Mouse (Mus musculus) G1E (cell line): ENCODE data around the gene Tubg2. TPM values are rescaled to one million over a fixed set of nuclear protein-coding genes. Genes with fewer than 3 reads are reported as not detected.

Experiments
- ATAC-seq: 2 replicates; pipeline ENCODE4 v1.8.0; 2016; ENCODE audit warnings: mild to moderate bottlenecking; ENCODE audit not compliant: insufficient number of reproducible peaks, poor library complexity, low FRiP score, severe bottlenecking; ENCODE audit errors: extremely low read depth
- DNase-seq: peaks from one replicate; pipeline ENCODE4 v3.0.0; 2012; ENCODE audit warnings: low spot score
- H3K27me3 ChIP-seq: 2 replicates; pipeline ENCODE4 v1.6.1; 2012; ENCODE audit warnings: mild to moderate bottlenecking, low read length, inconsistent platforms; ENCODE audit not compliant: insufficient read depth
- H3K36me3 ChIP-seq: replicated peaks from 2 replicates; pipeline ENCODE3; 2012; ENCODE audit warnings: mild to moderate bottlenecking, inconsistent platforms
- H3K4me1 ChIP-seq: 2 replicates; pipeline ENCODE4 v1.6.1; 2012; ENCODE audit warnings: low read depth, low read length, inconsistent platforms, mixed read lengths; ENCODE audit not compliant: insufficient read depth
- H3K4me3 ChIP-seq: 2 replicates; pipeline ENCODE4 v1.5.1; 2012; ENCODE audit warnings: low read depth, mild to moderate bottlenecking, inconsistent platforms, low read length, moderate library complexity, mixed read lengths
- H3K9me3 ChIP-seq: replicated peaks from 2 replicates; pipeline ENCODE4 v1.6.1; 2012; ENCODE audit warnings: inconsistent platforms
- CTCF ChIP-seq: IDR thresholded peaks from 2 replicates; pipeline ENCODE4 v1.5.1; 2012; ENCODE audit warnings: low read depth, low read length, inconsistent platforms, mixed read lengths
- GATA1 ChIP-seq: IDR thresholded peaks from 2 replicates; pipeline ENCODE4 v1.6.1; 2012; ENCODE audit warnings: borderline replicate concordance, low read length, inconsistent platforms, mixed read lengths
- GATA2 ChIP-seq: IDR thresholded peaks from 2 replicates; pipeline ENCODE4 v1.6.1; 2012; ENCODE audit warnings: low read depth, low read length, inconsistent platforms, borderline replicate concordance
- POLR2AphosphoS5 ChIP-seq: IDR thresholded peaks from 2 replicates; pipeline ENCODE4 v1.6.1; 2012; ENCODE audit warnings: low read depth, low read length, inconsistent platforms; ENCODE audit not compliant: insufficient replicate concordance
- TAL1 ChIP-seq: conservative IDR thresholded peaks from 2 replicates; pipeline ENCODE4 v1.6.1; 2012; ENCODE audit warnings: low read depth, low read length, inconsistent platforms, mixed read lengths
- polyA plus RNA-seq: library from polyadenylated mRNA; stranded (reverse); fragments of >175 nt; gene quantifications from 2 replicates; pipeline ENCODE4 v1.2.3, GENCODE M21; 2012
- total RNA-seq, 2 experiments: library from RNA; stranded (forward) in 1 of 2; stranded (reverse) in 1 of 2; fragments of 200-1000 nt in 1 of 2; fragments of >200 nt in 1 of 2; fragmentation: Nextera tagmentation in 1 of 2; gene quantifications; 2 replicates each; pipeline ENCODE4 v1.2.3; 2014 to 2017

Tubg2 gene
- total and polyA plus RNA-seq, 3 experiments, result not detected

DNA sequence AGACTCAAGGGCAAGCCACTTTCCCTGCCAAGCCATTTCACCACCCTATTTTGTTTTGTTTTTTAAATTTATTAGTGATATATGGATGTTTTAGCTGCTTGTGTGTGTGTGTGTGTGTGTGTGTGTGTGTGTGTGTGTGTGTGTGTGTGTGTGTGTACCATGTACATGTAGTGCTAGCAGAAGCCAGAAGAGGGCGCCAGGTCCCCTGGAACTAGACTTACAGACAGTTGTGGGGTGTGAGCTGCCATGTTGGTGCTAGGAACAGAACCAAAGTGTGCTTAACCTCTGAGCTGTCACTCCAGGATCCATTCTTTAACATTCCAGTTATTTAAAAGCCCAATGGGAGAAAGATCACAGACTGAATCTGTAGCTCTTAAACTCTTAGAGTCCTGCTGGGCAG, 28.6 kb upstream of the Tubg2 start:
- H3K36me3 ChIP-seq, result peaks cover 48% of the 10 kb centered on the region

DNA sequence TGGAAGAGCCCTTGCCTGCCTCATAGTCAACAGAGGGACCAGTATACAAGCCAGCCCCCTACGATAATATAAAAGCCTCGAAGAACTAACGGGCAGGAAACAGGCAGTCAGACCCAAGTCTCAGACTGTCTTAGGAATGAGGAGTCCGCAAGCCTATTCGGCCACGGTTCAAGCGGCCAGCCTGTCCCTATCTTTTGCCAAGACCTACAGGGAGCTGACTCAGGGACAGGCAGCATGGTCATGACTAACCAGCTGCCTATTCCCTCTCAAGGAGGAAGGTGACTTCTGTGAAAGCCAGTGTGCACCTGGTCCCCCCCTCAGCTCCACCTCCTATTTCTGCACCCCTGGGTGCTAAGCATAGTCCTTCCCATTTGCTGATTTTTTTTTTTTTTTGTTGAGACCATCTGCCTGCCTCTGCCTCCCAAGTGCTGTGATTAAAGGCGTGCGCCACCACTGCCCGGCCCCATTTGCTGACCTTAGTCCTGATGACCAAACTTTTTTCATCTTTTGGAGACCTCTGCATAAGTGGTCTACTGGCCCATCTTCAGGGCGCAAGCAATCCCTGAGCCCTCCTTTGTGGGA, 26.6 kb upstream of the Tubg2 start:
- peaks cover 10% of the 10 kb centered on the region for H3K27me3 ChIP-seq
- peaks cover 33% of the 10 kb centered on the region for H3K4me1 ChIP-seq
- H3K4me3 ChIP-seq, result no peak overlapping the region
- ATAC-seq, result no peak
- H3K9me3 ChIP-seq, result peaks cover 2% of the 10 kb centered on the region; the same call in 1 of the 2 replicates
- TF ChIP-seq TAL1 (no peak), POLR2AphosphoS5 (no peak), GATA2 (no peak), CTCF (no peak), GATA1 (no peak)
- no peak for DNase-seq
- H3K36me3 ChIP-seq, result peaks cover 27% of the 10 kb centered on the region

More for the DNA sequence above, 28.6 kb upstream of the Tubg2 start:
- Histone ChIP-seq H3K27me3 (peaks cover 8% of the 10 kb centered on the region; the same call in 1 of the 2 replicates), H3K4me3 (no peak overlapping the region), H3K4me1 (peaks cover 31% of the 10 kb centered on the region), H3K9me3 (peaks cover 2% of the 10 kb centered on the region; the same call in 1 of the 2 replicates)
- DNase-seq (no peak), ATAC-seq (no peak)
- no peak for TF ChIP-seq POLR2AphosphoS5
- no peak for TF ChIP-seq GATA1
- no peak for TF ChIP-seq TAL1
- TF ChIP-seq CTCF, result no peak
- TF ChIP-seq GATA2, result no peak

DNA sequence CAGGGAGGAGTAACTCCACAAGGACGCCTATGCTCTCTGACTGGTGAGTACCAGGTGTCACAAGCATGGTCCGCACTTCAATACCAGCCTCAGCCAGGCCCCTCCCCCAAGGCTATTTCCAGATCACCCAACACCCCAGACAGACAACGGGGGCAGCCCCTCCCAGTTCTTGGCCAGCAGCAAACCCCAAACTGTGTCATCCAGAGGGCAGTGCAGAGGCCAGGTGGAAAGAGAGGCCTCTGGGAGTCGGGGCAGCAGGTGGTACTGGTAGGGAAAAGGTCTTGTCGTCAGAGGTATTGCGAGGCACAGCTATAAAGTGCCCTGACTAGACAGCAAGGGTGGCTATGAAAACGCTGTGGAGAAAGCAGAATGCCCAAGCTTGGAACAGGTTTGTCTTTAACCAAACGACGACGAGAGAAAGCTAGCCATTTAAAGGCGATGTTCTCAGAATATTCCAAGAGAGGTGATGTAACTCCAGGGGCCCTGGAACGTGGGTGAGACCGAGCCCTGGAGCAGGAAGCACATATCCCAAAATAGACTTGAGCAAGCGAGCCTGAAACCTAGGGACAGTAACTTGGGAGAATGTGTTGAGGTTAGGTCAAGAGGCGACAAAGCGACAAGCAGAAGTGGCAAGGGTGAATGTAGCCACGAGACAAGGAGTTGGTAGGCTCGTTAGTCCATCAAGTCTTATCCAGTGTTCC, 25.5 kb upstream of the Tubg2 start:
- Histone ChIP-seq H3K4me1 (peaks cover 33% of the 10 kb centered on the region), H3K27me3 (peaks cover 12% of the 10 kb centered on the region), H3K36me3 (peaks cover 22% of the 10 kb centered on the region), H3K9me3 (peaks cover 2% of the 10 kb centered on the region; the same call in 1 of the 2 replicates), H3K4me3 (peak overlapping the region; percentile 29; the same call in 1 of the 2 replicates)
- TF ChIP-seq POLR2AphosphoS5 (no peak), TAL1 (no peak), CTCF (no peak), GATA2 (no peak), GATA1 (no peak)
- DNase-seq (no peak), ATAC-seq (no peak)

GRCm38 (mm10) chr11:101131187-101131586, 24.5 kb upstream of the Tubg2 start:
- TF ChIP-seq CTCF, result no peak
- no peak for TF ChIP-seq GATA1
- peak; percentile 44; the same call in 1 of the 2 replicates for TF ChIP-seq TAL1
- TF ChIP-seq POLR2AphosphoS5, result no peak
- no peak for TF ChIP-seq GATA2
- H3K9me3 ChIP-seq, result peaks cover 2% of the 10 kb centered on the region; the same call in 1 of the 2 replicates
- H3K27me3 ChIP-seq, result peaks cover 14% of the 10 kb centered on the region
- ATAC-seq (peak; percentile 49; the same call in 1 of the 2 replicates), DNase-seq (peak; percentile 36)
- H3K36me3 ChIP-seq, result peaks cover 12% of the 10 kb centered on the region
- no peak overlapping the region for H3K4me3 ChIP-seq
- peaks cover 33% of the 10 kb centered on the region for H3K4me1 ChIP-seq

DNA sequence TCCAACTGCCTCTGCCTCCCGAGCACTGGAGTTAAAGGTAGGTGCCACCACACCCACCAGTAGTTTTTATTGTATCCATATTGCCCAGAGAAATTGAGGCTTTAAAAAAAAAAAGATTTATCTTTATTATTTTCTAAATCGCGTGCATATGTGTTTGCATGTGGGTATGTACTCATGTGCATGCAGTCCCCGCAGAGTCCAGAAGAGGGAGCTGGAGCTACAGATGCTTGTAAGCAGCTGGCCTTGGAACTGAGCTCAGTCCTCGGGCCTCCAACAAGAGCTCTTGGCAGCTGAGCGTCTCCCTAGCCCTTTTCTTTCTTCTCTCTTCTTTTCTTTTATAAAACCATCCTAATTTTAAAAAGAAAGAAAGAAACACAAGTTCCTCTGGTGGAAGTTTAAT, 24.0 kb upstream of the Tubg2 start:
- DNase-seq (no peak), ATAC-seq (no peak)
- Histone ChIP-seq H3K4me3 (no peak overlapping the region), H3K36me3 (peaks cover 7% of the 10 kb centered on the region), H3K4me1 (peaks cover 33% of the 10 kb centered on the region), H3K9me3 (peaks cover 2% of the 10 kb centered on the region; the same call in 1 of the 2 replicates), H3K27me3 (peaks cover 17% of the 10 kb centered on the region)
- TF ChIP-seq GATA2, result no peak
- TF ChIP-seq GATA1, result no peak
- no peak for TF ChIP-seq POLR2AphosphoS5
- TF ChIP-seq CTCF, result no peak
- no peak for TF ChIP-seq TAL1

GRCm38 (mm10) chr11:101133037-101133436, 22.7 kb upstream of the Tubg2 start:
- ATAC-seq (no peak), DNase-seq (no peak)
- Histone ChIP-seq H3K4me1 (peaks cover 33% of the 10 kb centered on the region), H3K9me3 (peaks cover 2% of the 10 kb centered on the region; the same call in 1 of the 2 replicates), H3K4me3 (no peak overlapping the region), H3K27me3 (peaks cover 18% of the 10 kb centered on the region), H3K36me3 (no peaks in the 10 kb centered on the region)
- no peak for TF ChIP-seq TAL1
- TF ChIP-seq GATA1, result no peak
- no peak for TF ChIP-seq GATA2
